Mouse (Mus musculus) lung, adult 2 months (tissue): ENCODE data around the gene Wdr62.

Experiments
- CTCF ChIP-seq: fragments of 200-500 bp; IDR thresholded peaks from 2 replicates; pipeline ENCODE4 v1.5.1; 2011; ENCODE audit warnings: mild to moderate bottlenecking, low read length, control low read depth; ENCODE audit not compliant: insufficient read depth
- POLR2A ChIP-seq: fragments of 200-500 bp; IDR thresholded peaks from 2 replicates; pipeline ENCODE4 v1.6.1; 2011; ENCODE audit warnings: low read depth, mild to moderate bottlenecking, control low read depth, low read length, borderline replicate concordance; ENCODE audit errors: extremely low read depth

- TF ChIP-seq CTCF (no peak), POLR2A (no peak)
Observed at GRCm38 (mm10) chr7:30297266-30297665, 17.0 kb upstream of the Wdr62 start.
